Mouse (Mus musculus) cerebellum, postnatal 10 days (tissue): ENCODE data around the gene Tbc1d19.
A peak's percentile ranks its signal among the peaks of the same experiment; 100 is the strongest.

ENCODE experiments used
- DNase-seq, 2 experiments: peaks; one replicate each; pipeline ENCODE4 v3.0.0; 2021; ENCODE audit warnings: mixed read lengths in 2 of 2

Tbc1d19 gene

GRCm38 (mm10) chr5:53809115-53809991, at the start of gene Tbc1d19:
Gene Tbc1d19 (plus strand): TSS chr5:53809606.
- peak; percentile 90 to 93 for DNase-seq

GRCm38 (mm10) chr5:53759912-53760311, 49.5 kb upstream of the Tbc1d19 start:
- no peak for DNase-seq

GRCm38 (mm10) chr5:53760914-53761313, 48.5 kb upstream of the Tbc1d19 start:
- DNase-seq = peak in 1 of 2 experiments; percentile 22

GRCm38 (mm10) chr5:53761346-53761745, 48.1 kb upstream of the Tbc1d19 start:
- DNase-seq = no peak

GRCm38 (mm10) chr5:53784818-53785520, 24.4 kb upstream of the Tbc1d19 start:
- no peak for DNase-seq

- no peak for DNase-seq
Observed at GRCm38 (mm10) chr5:53801379-53801778, 8.0 kb upstream of the Tbc1d19 start.

GRCm38 (mm10) chr5:53819711-53820110, 10.3 kb downstream of the Tbc1d19 start:
- no peak for DNase-seq

- no peak for DNase-seq
Observed at GRCm38 (mm10) chr5:53825886-53826285, 16.5 kb downstream of the Tbc1d19 start.

GRCm38 (mm10) chr5:53834489-53834888, 25.1 kb downstream of the Tbc1d19 start:
- DNase-seq = no peak

- no peak for DNase-seq
Observed at GRCm38 (mm10) chr5:53841256-53841655, 31.9 kb downstream of the Tbc1d19 start.

- no peak for DNase-seq
Observed at GRCm38 (mm10) chr5:53848294-53848942, 39.0 kb downstream of the Tbc1d19 start.

- DNase-seq = no peak
Observed at GRCm38 (mm10) chr5:53852574-53852973, 43.2 kb downstream of the Tbc1d19 start.

- no peak for DNase-seq
Observed at GRCm38 (mm10) chr5:53854561-53854960, 45.2 kb downstream of the Tbc1d19 start.

GRCm38 (mm10) chr5:53856011-53856410, 46.6 kb downstream of the Tbc1d19 start:
- DNase-seq = no peak

- no peak for DNase-seq
Observed at GRCm38 (mm10) chr5:53865146-53865545, 55.7 kb downstream of the Tbc1d19 start.

GRCm38 (mm10) chr5:53865991-53866390, 56.6 kb downstream of the Tbc1d19 start:
- no peak for DNase-seq

- peak; percentile 84 to 88 for DNase-seq
Observed at GRCm38 (mm10) chr5:53871665-53872312, 62.4 kb downstream of the Tbc1d19 start.

GRCm38 (mm10) chr5:53874966-53875365, 65.6 kb downstream of the Tbc1d19 start:
- DNase-seq = no peak

GRCm38 (mm10) chr5:53880724-53881123, 71.3 kb downstream of the Tbc1d19 start:
- no peak for DNase-seq

- DNase-seq = no peak
Observed at GRCm38 (mm10) chr5:53881381-53881990, 72.1 kb downstream of the Tbc1d19 start.

GRCm38 (mm10) chr5:53901406-53901805, 92.0 kb downstream of the Tbc1d19 start:
- DNase-seq = no peak

- DNase-seq = no peak
Observed at GRCm38 (mm10) chr5:53902757-53903156, 93.4 kb downstream of the Tbc1d19 start.
